Mouse (Mus musculus): ENCODE measurements at regions not wholly inside any gene's neighbourhood (a gene's known extent, or its start where the extent isn't known, plus 50 kb on each side); places are given as distances from the start of the nearest gene placed in this dataset.
A peak's percentile ranks its signal among the peaks of the same experiment; 100 is the strongest.

- H3K27me3 ChIP-seq (ENCODE audit: control insufficient read depth, insufficient read depth, low read length) = no peaks in the 10 kb centered on the region
- ATAC-seq (ENCODE audit: insufficient read depth, low read depth) (peak; percentile 62; the same call in 1 of the 2 replicates), DNase-seq (ENCODE audit: low spot score) (peak; percentile 46)
- 15% methylated on average over 13 of the region's 13 CpGs for WGBS
- H3K4me3 ChIP-seq (ENCODE audit: low read depth, low read length) = peak overlapping the region; percentile 4; the same call in 1 of the 2 replicates
- H3K4me2 ChIP-seq (ENCODE audit: low read depth, low read length) = peak overlapping the region; percentile 36
- no peaks in the 10 kb centered on the region for H3K9me3 ChIP-seq (replicated peaks; ENCODE audit: control insufficient read depth, low read length)
- TF ChIP-seq EP300 (IDR thresholded peaks at IDR 0.05; ENCODE audit: low read depth) = no peak
- TF ChIP-seq CTCF (IDR thresholded peaks at IDR 0.05; ENCODE audit: low read depth) = no peak
- peaks cover 17% of the 10 kb centered on the region for H3K4me1 ChIP-seq (ENCODE audit: control insufficient read depth, insufficient read depth)
- no peak overlapping the region for H3K27ac ChIP-seq (ENCODE audit: low read depth)
- H3K36me3 ChIP-seq (replicated peaks; ENCODE audit: control insufficient read depth, insufficient read depth, low read length) = no peaks in the 10 kb centered on the region
- no peak overlapping the region for H3K9ac ChIP-seq (replicated peaks; ENCODE audit: low read depth, low read length)
These were observed 100.5 kb upstream of the Tbx20 start for GRCm38 (mm10) chr9:24874434-24875143.

- Histone ChIP-seq H3K27me3 (ENCODE audit: control insufficient read depth, insufficient read depth, low read length) (no peaks in the 10 kb centered on the region), H3K4me1 (ENCODE audit: control insufficient read depth, insufficient read depth) (peaks cover 17% of the 10 kb centered on the region), H3K4me3 (ENCODE audit: low read depth, low read length) (no peak overlapping the region), H3K9ac (replicated peaks; ENCODE audit: low read depth, low read length) (no peak overlapping the region), H3K36me3 (replicated peaks; ENCODE audit: control insufficient read depth, insufficient read depth, low read length) (no peaks in the 10 kb centered on the region), H3K9me3 (replicated peaks; ENCODE audit: control insufficient read depth, low read length) (no peaks in the 10 kb centered on the region), H3K27ac (ENCODE audit: low read depth) (no peak overlapping the region; the same call in 1 of the 2 replicates), H3K4me2 (ENCODE audit: low read depth, low read length) (no peak overlapping the region)
- TF ChIP-seq CTCF (IDR thresholded peaks at IDR 0.05; ENCODE audit: low read depth) (no peak), EP300 (IDR thresholded peaks at IDR 0.05; ENCODE audit: low read depth) (no peak)
- ATAC-seq (ENCODE audit: insufficient read depth, low read depth) (no peak), DNase-seq (ENCODE audit: low spot score) (no peak)
- WGBS = 61% methylated on average over 8 of the region's 8 CpGs
These were observed 104.5 kb upstream of the Tbx20 start for GRCm38 (mm10) chr9:24878384-24879174.

- DNase-seq (ENCODE audit: low spot score) (no peak), ATAC-seq (ENCODE audit: insufficient read depth, low read depth) (no peak)
- Histone ChIP-seq H3K9ac (replicated peaks; ENCODE audit: low read depth, low read length) (no peak overlapping the region), H3K27ac (ENCODE audit: low read depth) (no peak overlapping the region), H3K27me3 (ENCODE audit: control insufficient read depth, insufficient read depth, low read length) (no peaks in the 10 kb centered on the region), H3K4me2 (ENCODE audit: low read depth, low read length) (no peak overlapping the region), H3K36me3 (replicated peaks; ENCODE audit: control insufficient read depth, insufficient read depth, low read length) (no peaks in the 10 kb centered on the region), H3K9me3 (replicated peaks; ENCODE audit: control insufficient read depth, low read length) (no peaks in the 10 kb centered on the region), H3K4me1 (ENCODE audit: control insufficient read depth, insufficient read depth) (peaks cover 14% of the 10 kb centered on the region), H3K4me3 (ENCODE audit: low read depth, low read length) (no peak overlapping the region)
- TF ChIP-seq EP300 (IDR thresholded peaks at IDR 0.05; ENCODE audit: low read depth) (no peak), CTCF (IDR thresholded peaks at IDR 0.05; ENCODE audit: low read depth) (no peak)
- WGBS = 17% methylated on average over 1 of the region's 1 CpGs
These were observed 105.6 kb upstream of the Tbx20 start for GRCm38 (mm10) chr9:24879662-24880061.

DNA sequence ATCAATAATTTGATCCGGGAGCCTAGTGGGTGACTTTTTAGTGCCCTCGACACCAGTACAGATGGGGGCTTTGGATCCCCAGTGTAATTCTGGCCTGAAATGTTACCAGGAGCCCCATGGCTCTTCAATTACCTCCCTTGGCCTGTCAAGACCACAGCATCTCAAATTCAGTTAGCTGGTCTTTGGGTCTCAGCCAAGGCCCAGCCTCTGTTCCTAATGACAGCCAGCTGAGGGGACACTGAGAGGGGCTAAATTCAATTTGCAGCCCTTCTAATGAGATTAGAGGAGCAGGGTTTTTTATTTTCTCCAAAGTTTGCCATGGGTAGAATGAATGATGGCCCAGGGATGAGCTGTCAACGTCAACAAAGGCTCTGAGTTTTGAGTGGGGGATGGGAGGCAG lies 109.9 kb upstream of the Tbx20 start:
- 59% methylated on average over 3 of the region's 3 CpGs for WGBS

DNA sequence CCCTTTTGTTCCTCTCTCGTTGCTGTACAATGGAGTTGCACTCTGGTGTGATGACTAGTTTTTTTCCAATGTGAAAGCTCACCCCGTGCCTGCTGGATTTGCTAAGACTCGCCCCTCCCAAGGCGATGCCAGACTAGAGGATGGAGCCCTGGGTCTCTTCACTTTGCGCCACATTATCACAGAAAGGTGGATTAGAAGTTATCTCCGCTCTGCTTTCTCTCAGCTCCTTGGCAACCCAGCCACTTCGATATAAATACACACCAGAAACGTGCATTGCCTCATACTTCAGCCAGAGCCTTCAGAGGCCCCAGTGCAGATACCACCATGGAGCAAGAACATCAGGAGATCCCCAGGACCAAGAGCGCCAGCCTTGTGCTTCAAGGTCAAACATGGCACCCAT lies 114.2 kb upstream of the Tbx20 start:
- H3K27me3 ChIP-seq (ENCODE audit: control insufficient read depth, insufficient read depth, low read length) = no peaks in the 10 kb centered on the region
- peak overlapping the region; percentile 85 for H3K27ac ChIP-seq (ENCODE audit: low read depth)
- 22% methylated on average over 9 of the region's 9 CpGs for WGBS
- H3K9ac ChIP-seq (replicated peaks; ENCODE audit: low read depth, low read length) = no peak overlapping the region
- TF ChIP-seq EP300 (IDR thresholded peaks at IDR 0.05; ENCODE audit: low read depth) = peak; percentile 81
- no peak for TF ChIP-seq CTCF (IDR thresholded peaks at IDR 0.05; ENCODE audit: low read depth)
- peaks cover 18% of the 10 kb centered on the region for H3K4me1 ChIP-seq (ENCODE audit: control insufficient read depth, insufficient read depth)
- H3K9me3 ChIP-seq (replicated peaks; ENCODE audit: control insufficient read depth, low read length) = no peaks in the 10 kb centered on the region
- no peak overlapping the region for H3K4me2 ChIP-seq (ENCODE audit: low read depth, low read length)
- no peaks in the 10 kb centered on the region for H3K36me3 ChIP-seq (replicated peaks; ENCODE audit: control insufficient read depth, insufficient read depth, low read length)
- H3K4me3 ChIP-seq (ENCODE audit: low read depth, low read length) = no peak overlapping the region
- ATAC-seq (ENCODE audit: insufficient read depth, low read depth) (peak; percentile 91), DNase-seq (ENCODE audit: low spot score) (peak; percentile 71)

More for the DNA sequence above, 109.9 kb upstream of the Tbx20 start:
- no peak overlapping the region for H3K9ac ChIP-seq (replicated peaks; ENCODE audit: low read depth, low read length)
- DNase-seq (ENCODE audit: low spot score) = no peak
- no peaks in the 10 kb centered on the region for H3K27me3 ChIP-seq (ENCODE audit: control insufficient read depth, insufficient read depth, low read length)
- no peak for TF ChIP-seq CTCF (IDR thresholded peaks at IDR 0.05; ENCODE audit: low read depth)
- no peak for TF ChIP-seq EP300 (IDR thresholded peaks at IDR 0.05; ENCODE audit: low read depth)
- H3K9me3 ChIP-seq (replicated peaks; ENCODE audit: control insufficient read depth, low read length) = no peaks in the 10 kb centered on the region
- ATAC-seq (ENCODE audit: insufficient read depth, low read depth) = no peak
- no peak overlapping the region for H3K4me2 ChIP-seq (ENCODE audit: low read depth, low read length)
- peaks cover 16% of the 10 kb centered on the region for H3K4me1 ChIP-seq (ENCODE audit: control insufficient read depth, insufficient read depth)
- H3K4me3 ChIP-seq (ENCODE audit: low read depth, low read length) = no peak overlapping the region
- H3K27ac ChIP-seq (ENCODE audit: low read depth) = no peak overlapping the region
- H3K36me3 ChIP-seq (replicated peaks; ENCODE audit: control insufficient read depth, insufficient read depth, low read length) = no peaks in the 10 kb centered on the region

All from heart, postnatal 0 days (tissue).